Mouse (Mus musculus) heart, adult 2 months (tissue): Measurements from ENCODE around the gene Unc13c. TPM values are rescaled to one million over a fixed set of nuclear protein-coding genes. Genes with fewer than 3 reads are reported as not detected.

ENCODE experiments used
- DNase-seq, 2 experiments: peaks; one replicate each; pipeline ENCODE4 v3.0.0; 2021
- H3K27ac ChIP-seq: fragments of 200-600 bp; 2 replicates; pipeline ENCODE4 v1.8.1; 2022
- H3K27me3 ChIP-seq: fragments of 200-500 bp; 2 replicates; pipeline ENCODE4 v1.6.1; 2012; ENCODE audit warnings: mild to moderate bottlenecking, low read length, inconsistent platforms, mixed read lengths; ENCODE audit not compliant: control insufficient read depth, insufficient read depth
- H3K36me3 ChIP-seq: fragments of 200-500 bp; 2 replicates; pipeline ENCODE4 v1.6.1; 2012; ENCODE audit warnings: low read length, inconsistent platforms; ENCODE audit not compliant: control insufficient read depth, insufficient read depth
- H3K4me1 ChIP-seq: fragments of 200-500 bp; 2 replicates; pipeline ENCODE4 v1.6.1; 2011; ENCODE audit warnings: low read length; ENCODE audit not compliant: control insufficient read depth, insufficient read depth
- H3K4me3 ChIP-seq: fragments of 200-600 bp; 2 replicates; pipeline ENCODE4 v1.8.1; 2022
- H3K79me2 ChIP-seq: fragments of 200-500 bp; replicated peaks from 2 replicates; pipeline ENCODE4 v1.6.1; 2012; ENCODE audit warnings: mild to moderate bottlenecking, inconsistent platforms, low read length, moderate library complexity, mixed read lengths; ENCODE audit not compliant: control insufficient read depth, insufficient read depth
- H3K9ac ChIP-seq: fragments of 200-500 bp; 2 replicates; pipeline ENCODE4 v1.6.1; 2012; ENCODE audit warnings: low read depth, mild to moderate bottlenecking, control low read depth, inconsistent platforms, low read length, mixed read lengths
- CTCF ChIP-seq: fragments of 200-600 bp; IDR thresholded peaks from 2 replicates; pipeline ENCODE4 v1.8.1; 2022; ENCODE audit warnings: antibody characterized with exemption, mild to moderate bottlenecking, moderate library complexity
- EP300 ChIP-seq: fragments of 200-500 bp; IDR thresholded peaks from 2 replicates; pipeline ENCODE4 v1.6.1; 2011; ENCODE audit warnings: low read depth, low read length, control low read depth; ENCODE audit not compliant: insufficient read depth
- POLR2A ChIP-seq: fragments of 200-500 bp; IDR thresholded peaks from 2 replicates; pipeline ENCODE4 v1.6.1; 2011; ENCODE audit warnings: mild to moderate bottlenecking, low read depth, low read length, control low read depth; ENCODE audit not compliant: insufficient read depth
- WGBS: fragments of 180-500 bp; shearing (Covaris S2); methylation state at CpG from one replicate; pipeline ENCODE4 v1.1.7; 2018; 5-methylcytosine and 5-hydroxymethylcytosine counted together
- intact Hi-C: fragments of 180-260 bp; cut with DNase I; formaldehyde crosslinking; loops from one replicate; pipeline ENCODE4 v1.15.1; 2025
- polyA plus RNA-seq: library from polyadenylated mRNA; depleted of rRNA; stranded (reverse); fragments of >200 nt; gene quantifications from 2 replicates; pipeline ENCODE4 v1.2.3, GENCODE M21; 2012
- total RNA-seq, 2 experiments: library from RNA; stranded (reverse); gene quantifications; 2 replicates each; pipeline ENCODE4 v1.2.3; 2021

Unc13c gene
- total and polyA plus RNA-seq, 3 experiments: 0.02 to 0.23 (median 0.18) TPM

DNA sequence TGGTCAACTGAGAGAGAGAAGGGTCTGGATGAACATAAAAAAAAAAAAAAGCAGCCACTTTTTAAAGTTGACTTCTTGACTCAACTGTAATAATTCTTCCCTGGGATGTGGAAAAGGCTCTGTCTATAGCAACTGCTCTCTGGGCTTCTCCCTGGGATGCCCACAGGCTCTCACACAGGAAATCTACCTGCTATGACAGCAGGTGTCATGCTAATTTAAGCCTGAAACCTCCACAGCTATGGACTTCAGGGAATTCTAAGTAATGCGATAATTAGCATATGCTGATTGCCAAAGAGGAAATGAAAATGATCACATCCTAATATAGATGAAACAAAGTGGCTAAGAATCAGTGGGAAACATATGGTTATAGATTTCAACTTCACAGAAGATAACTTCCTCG is 102.1 kb downstream of the Unc13c start:
- intact Hi-C loops: no loop called here
- WGBS: 67% methylated on average over 2 of the region's 2 CpGs
- H3K4me1 ChIP-seq: no peaks in the 10 kb centered on the region
- H3K36me3 ChIP-seq: no peaks in the 10 kb centered on the region
- H3K79me2 ChIP-seq: no peaks in the 10 kb centered on the region
- no peak overlapping the region for H3K9ac ChIP-seq
- no peak overlapping the region for H3K4me3 ChIP-seq
- H3K27me3 ChIP-seq: no peaks in the 10 kb centered on the region
- TF ChIP-seq CTCF (no peak), EP300 (no peak), POLR2A (no peak)
- H3K27ac ChIP-seq: no peak overlapping the region
- DNase-seq: no peak

DNA sequence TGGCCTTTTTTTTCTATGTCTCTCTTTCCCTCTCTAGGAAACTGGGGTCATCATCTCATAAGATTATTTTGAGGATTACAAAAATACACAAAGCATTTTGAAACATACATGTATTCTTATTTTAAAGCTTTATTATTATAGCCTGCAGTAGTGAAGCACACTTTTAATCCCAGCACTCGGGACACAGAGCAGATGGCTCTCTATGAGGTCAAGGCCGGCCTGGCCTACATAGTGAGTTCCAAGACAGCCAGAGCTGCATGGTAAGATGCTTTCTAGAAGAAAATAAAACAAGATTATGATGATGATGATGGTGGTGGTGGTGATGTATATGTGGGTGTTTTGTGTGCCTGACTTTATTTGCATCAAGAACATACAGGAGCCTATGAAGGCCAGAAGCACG is 109.3 kb downstream of the Unc13c start:
- DNase-seq: no peak
- Histone ChIP-seq H3K79me2 (no peaks in the 10 kb centered on the region), H3K4me1 (no peaks in the 10 kb centered on the region), H3K36me3 (no peaks in the 10 kb centered on the region), H3K4me3 (no peak overlapping the region), H3K27me3 (no peaks in the 10 kb centered on the region), H3K27ac (no peak overlapping the region), H3K9ac (no peak overlapping the region)
- TF ChIP-seq POLR2A: no peak
- TF ChIP-seq CTCF: no peak
- TF ChIP-seq EP300: no peak
- intact Hi-C loops: no loop called here
- 85% methylated on average over 3 of the region's 3 CpGs for WGBS

DNA sequence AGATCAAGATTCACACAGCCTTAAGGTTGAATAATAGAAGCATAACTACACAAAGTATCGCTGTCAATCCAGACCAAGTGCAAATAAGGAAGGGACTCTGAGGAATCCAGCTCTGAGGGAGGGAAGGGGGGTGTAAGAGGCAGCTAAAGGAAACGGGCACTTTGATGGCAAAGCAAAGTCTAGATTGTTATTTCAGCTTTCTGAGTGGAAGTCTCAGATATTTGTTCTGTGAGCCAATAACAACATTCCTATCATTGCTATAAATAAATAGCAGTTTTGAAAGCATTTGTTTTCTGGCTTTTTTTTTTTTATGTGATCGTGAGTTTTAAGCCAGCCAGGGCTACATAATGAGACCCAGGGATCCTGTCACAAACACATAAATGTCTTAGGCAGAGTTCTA is 114.5 kb downstream of the Unc13c start:
- intact Hi-C loops: no loop called here
- no peaks in the 10 kb centered on the region for H3K4me1 ChIP-seq
- WGBS: 35% methylated on average over 3 of the region's 3 CpGs
- H3K9ac ChIP-seq: no peak overlapping the region
- no peaks in the 10 kb centered on the region for H3K27me3 ChIP-seq
- no peak for DNase-seq
- no peak overlapping the region for H3K27ac ChIP-seq
- H3K79me2 ChIP-seq: no peaks in the 10 kb centered on the region
- no peaks in the 10 kb centered on the region for H3K36me3 ChIP-seq
- TF ChIP-seq EP300 (no peak), CTCF (no peak), POLR2A (no peak)
- no peak overlapping the region for H3K4me3 ChIP-seq

DNA sequence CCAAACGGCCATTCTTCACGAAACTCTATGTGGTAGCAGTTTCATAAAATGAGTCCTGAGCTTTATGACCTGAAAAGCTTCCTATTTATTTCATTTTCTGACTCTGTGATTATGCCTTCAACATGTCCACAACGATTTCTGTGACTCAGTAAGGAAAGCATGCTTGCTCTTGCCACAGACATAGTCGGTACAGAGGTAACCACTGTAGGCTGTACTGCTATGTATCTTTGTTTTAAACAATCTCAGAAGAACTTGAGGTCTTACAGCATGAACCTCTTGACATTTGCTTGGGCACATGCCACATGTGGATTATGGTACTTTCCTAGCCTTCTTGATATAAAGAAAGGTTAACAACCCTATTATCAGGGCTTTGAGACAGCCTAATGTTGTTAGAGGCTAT is 162.1 kb downstream of the Unc13c start:
- Histone ChIP-seq H3K9ac (no peak overlapping the region), H3K79me2 (no peaks in the 10 kb centered on the region), H3K4me3 (no peak overlapping the region), H3K4me1 (no peaks in the 10 kb centered on the region), H3K36me3 (no peaks in the 10 kb centered on the region), H3K27ac (no peak overlapping the region), H3K27me3 (no peaks in the 10 kb centered on the region)
- 71% methylated on average over 4 of the region's 4 CpGs for WGBS
- TF ChIP-seq CTCF (no peak), POLR2A (no peak), EP300 (no peak)
- no peak for DNase-seq
- intact Hi-C loops: no loop called here

DNA sequence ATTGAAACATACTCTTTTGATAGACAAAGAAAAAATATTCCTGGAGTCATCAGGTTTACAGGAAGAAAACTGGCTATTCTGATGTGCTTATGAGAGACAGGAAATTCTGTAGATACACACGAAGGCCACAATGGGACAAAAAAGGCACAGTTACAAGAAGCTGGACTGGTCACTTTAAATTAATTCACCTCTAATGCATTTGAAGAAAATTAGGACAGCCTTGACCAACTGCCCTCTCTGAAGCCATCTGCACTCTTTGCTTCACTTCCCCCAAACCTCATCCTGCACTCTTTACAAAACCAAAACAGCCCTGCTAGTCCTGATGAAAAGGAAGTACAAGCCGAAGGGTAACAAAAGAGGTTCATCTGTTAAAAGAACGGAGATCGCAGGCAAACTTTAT is 194.2 kb downstream of the Unc13c start:
- no peak overlapping the region for H3K4me3 ChIP-seq
- no peaks in the 10 kb centered on the region for H3K79me2 ChIP-seq
- no peak for DNase-seq
- H3K9ac ChIP-seq: no peak overlapping the region
- no peaks in the 10 kb centered on the region for H3K27me3 ChIP-seq
- TF ChIP-seq CTCF (no peak), POLR2A (no peak), EP300 (no peak)
- H3K36me3 ChIP-seq: no peaks in the 10 kb centered on the region
- intact Hi-C loops: no loop called here
- WGBS: 59% methylated on average over 4 of the region's 4 CpGs
- no peaks in the 10 kb centered on the region for H3K4me1 ChIP-seq
- no peak overlapping the region for H3K27ac ChIP-seq

DNA sequence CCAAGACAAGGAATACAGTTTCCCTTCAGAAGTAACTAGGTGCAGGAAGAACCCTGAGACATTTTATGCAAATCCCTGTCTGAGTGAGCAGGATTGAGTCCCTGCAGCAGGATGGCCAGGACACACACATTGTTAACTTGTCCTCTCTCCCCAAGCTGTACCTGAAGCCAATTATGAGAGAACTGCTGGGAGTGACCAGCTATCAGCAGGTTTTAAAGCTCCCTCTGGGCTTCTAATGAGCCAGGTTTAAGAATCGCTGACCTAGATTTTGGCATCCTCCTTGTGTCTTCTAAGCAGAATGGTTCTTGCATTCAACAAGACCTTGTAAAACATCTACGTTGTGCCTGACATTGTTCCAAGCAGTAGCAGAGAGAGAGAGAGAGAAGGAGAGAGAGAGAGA is 213.6 kb downstream of the Unc13c start:
- 81% methylated on average over 2 of the region's 2 CpGs for WGBS
- no peak for DNase-seq
- Histone ChIP-seq H3K79me2 (no peaks in the 10 kb centered on the region), H3K36me3 (no peaks in the 10 kb centered on the region), H3K27me3 (no peaks in the 10 kb centered on the region), H3K9ac (no peak overlapping the region), H3K27ac (no peak overlapping the region), H3K4me3 (no peak overlapping the region), H3K4me1 (peaks cover 1% of the 10 kb centered on the region; the same call in 1 of the 2 replicates)
- intact Hi-C loops: no loop called here
- no peak for TF ChIP-seq CTCF
- no peak for TF ChIP-seq POLR2A
- no peak for TF ChIP-seq EP300
